Mouse (Mus musculus) B cell, adult 62 days (primary cell): ENCODE measurements around the gene Olfr1453. TPM values are rescaled to one million over a fixed set of nuclear protein-coding genes. Genes with fewer than 3 reads are reported as not detected.

Experiments used
- total RNA-seq: library from RNA; stranded (reverse); gene quantifications from 4 replicates; pipeline ENCODE4 v1.2.4, GENCODE M21; 2023

Olfr1453 gene
- total RNA-seq: not detected in 4 replicates

DNA sequence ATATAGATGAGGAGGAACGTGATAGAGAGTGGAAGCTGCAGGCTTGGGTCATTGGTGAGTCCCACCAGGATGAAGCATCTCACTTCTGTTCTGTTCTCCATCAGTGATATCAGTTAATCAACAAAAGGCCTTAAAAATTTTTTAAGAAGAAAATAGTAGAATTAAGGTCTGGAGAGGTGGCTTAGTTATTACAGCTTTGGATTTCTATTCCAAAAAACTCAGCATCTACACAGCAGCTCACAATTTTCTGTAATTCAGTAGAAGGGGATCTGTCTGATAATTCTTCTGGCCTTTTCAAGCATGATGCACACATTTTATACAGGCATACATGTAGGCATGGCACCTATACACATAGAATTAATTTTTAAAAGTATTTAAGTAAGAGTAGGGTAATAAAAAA, at the start of gene Olfr1453:
Olfr1453 (minus strand) TSS at position 101 of the 400 bp plus-strand sequence.

GRCm38 (mm10) chr19:13060310-13060709, 32.2 kb upstream of the Olfr1453 start, which contains the start of gene Olfr1454:
Olfr1454 (plus strand) TSS chr19:13060610.

DNA sequence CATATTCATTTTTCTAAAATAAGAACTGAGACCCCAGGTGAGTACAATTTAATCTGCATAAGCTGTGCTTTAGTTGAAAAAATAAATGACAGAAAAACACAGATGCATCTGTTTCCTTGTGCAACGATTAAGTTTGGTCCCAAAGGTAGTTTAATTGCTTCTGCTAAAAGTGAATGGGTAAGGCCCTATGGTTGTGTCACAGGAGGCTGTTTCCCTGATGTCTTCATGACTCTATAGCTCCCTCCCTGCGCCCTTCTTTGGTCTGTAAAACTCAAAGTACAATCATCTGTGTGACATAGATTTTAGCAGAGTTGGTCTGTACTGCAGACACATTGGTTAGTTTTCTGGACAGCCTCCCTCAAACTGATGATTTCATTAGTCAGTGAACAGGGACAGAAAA, 33.4 kb downstream of the Olfr1453 start, which contains the start of gene Olfr1451:
Olfr1451 (plus strand) TSS at position 301 of the 400 bp plus-strand sequence.

Other genes with a start within 250 kb of the Olfr1453 start
- 87.5 to 91.2 TPM (median 89.4 TPM) in 4 replicates for gene Zfp91, start 232.2 kb downstream of the Olfr1453 start, total RNA-seq
- gene Lpxn, start 232.1 kb downstream of the Olfr1453 start, total RNA-seq: 67.4 to 83.0 TPM (median 75.6 TPM) in 4 replicates
- gene Gm5244, start 181.6 kb downstream of the Olfr1453 start, total RNA-seq: 4.7 to 8.5 TPM (median 5.0 TPM) in 4 replicates
- 1.0 to 1.8 TPM (median 1.3 TPM) in 4 replicates for gene Olfr1444, start 171.0 kb downstream of the Olfr1453 start, total RNA-seq
- gene Olfr1445, start 144.5 kb downstream of the Olfr1453 start, total RNA-seq: not detected in 4 replicates
- gene Olfr1446, start 134.8 kb downstream of the Olfr1453 start, total RNA-seq: not detected in 4 replicates
- not detected in 4 replicates for gene Olfr1447, start 124.6 kb downstream of the Olfr1453 start, total RNA-seq
- gene Olfr1448, start 103.9 kb downstream of the Olfr1453 start, total RNA-seq: not detected in 4 replicates
- gene Olfr1449, start 97.5 kb downstream of the Olfr1453 start, total RNA-seq: not detected in 4 replicates
- not detected in 4 replicates for gene Olfr1450, start 78.1 kb downstream of the Olfr1453 start, total RNA-seq
- gene Olfr1451, start 33.3 kb downstream of the Olfr1453 start, total RNA-seq: not detected in 4 replicates
- not detected in 4 replicates for gene Olfr1454, start 32.3 kb upstream of the Olfr1453 start, total RNA-seq
- gene Olfr1457, start 69.6 kb upstream of the Olfr1453 start, total RNA-seq: not detected in 4 replicates
- gene Olfr1458, start 78.4 kb upstream of the Olfr1453 start, total RNA-seq: not detected in 4 replicates
- gene Olfr1459, start 121.2 kb upstream of the Olfr1453 start, total RNA-seq: 0.12 to 0.24 TPM (median 0.19 TPM) in 4 replicates
- gene Olfr1461, start 134.7 kb upstream of the Olfr1453 start, total RNA-seq: not detected in 4 replicates
- gene Olfr1462, start 157.4 kb upstream of the Olfr1453 start, total RNA-seq: not detected in 4 replicates
- not detected in 4 replicates for gene Olfr1463, start 203.0 kb upstream of the Olfr1453 start, total RNA-seq